Comparison of ENCODE assay signal across 8 mouse cellular contexts in genomic region chr13:21168371-21169011, GRCm38 (mm10). TPM values are rescaled to one million over a fixed set of nuclear protein-coding genes. Genes with fewer than 3 reads are reported as not detected.
A peak's percentile ranks its signal among the peaks of the same experiment; 100 is the strongest.
DNase-seq lines count a peak whose midpoint lies in the region; ATAC-seq and TF ChIP-seq lines count a peak whose summit lies in the region.

No protein-coding gene starts in this region.

- peak overlapping the region; percentile 76 for H3K9ac ChIP-seq in ES-Bruce4 (ENCODE audit: low read depth, poor library complexity, severe bottlenecking)
- peak overlapping the region; percentile 50 for H3K9ac ChIP-seq in heart, postnatal 0 days (replicated peaks; ENCODE audit: low read depth, low read length)
- H3K9ac ChIP-seq in limb, embryonic 15.5 days, result peak overlapping the region; percentile 33; the same call in 1 of the 2 replicates

- TF ChIP-seq POLR2A in ES-Bruce4 (IDR thresholded peaks at IDR 0.05; ENCODE audit: insufficient read depth, low read length), result no peak
- TF ChIP-seq POLR2A in cortical plate, adult 2 months (IDR thresholded peaks at IDR 0.05; ENCODE audit: extremely low read depth, insufficient read depth, low read length), result no peak

- intact Hi-C loops in heart, postnatal 25 days (cut with DNase I), result loop anchor here (5.0 to 10.0 kb wide), 2 partner anchors 544 to 776 kb away; partner anchors contain the start of gene Zfp184

- no peak for TF ChIP-seq EP300 in ES-Bruce4 (IDR thresholded peaks at IDR 0.05; ENCODE audit: insufficient read depth, low read depth, low read length)
- no peak for TF ChIP-seq EP300 in heart, postnatal 0 days (IDR thresholded peaks at IDR 0.05; ENCODE audit: low read depth)

- TF ChIP-seq CTCF in ES-Bruce4 (IDR thresholded peaks at IDR 0.05; ENCODE audit: low read depth, low read length), result no peak
- TF ChIP-seq CTCF in cortical plate, adult 2 months (IDR thresholded peaks at IDR 0.05; ENCODE audit: extremely low read depth, insufficient read depth, low read length), result no peak
- TF ChIP-seq CTCF in heart, postnatal 0 days (IDR thresholded peaks at IDR 0.05; ENCODE audit: low read depth), result no peak

- no peaks in the 10 kb centered on the region for H3K36me3 ChIP-seq in ES-Bruce4 (ENCODE audit: control insufficient read depth, insufficient read depth, low read length, poor library complexity, severe bottlenecking)
- H3K36me3 ChIP-seq in heart, postnatal 0 days (replicated peaks; ENCODE audit: control insufficient read depth, insufficient read depth, low read length), result no peaks in the 10 kb centered on the region
- H3K36me3 ChIP-seq in limb, embryonic 15.5 days, result no peaks in the 10 kb centered on the region

- peak overlapping the region; percentile 84 for H3K4me2 ChIP-seq in heart, postnatal 0 days (ENCODE audit: low read depth, low read length)
- peak overlapping the region; percentile 88 for H3K4me2 ChIP-seq in limb, embryonic 15.5 days

- no peak for ATAC-seq in heart, postnatal 0 days (ENCODE audit: insufficient read depth, low read depth)
- ATAC-seq in limb, embryonic 15.5 days (ENCODE audit: insufficient number of reproducible peaks, low FRiP score, low TSS enrichment, low read depth), result no peak

- no peaks in the 10 kb centered on the region for H3K4me1 ChIP-seq in ES-Bruce4 (ENCODE audit: control insufficient read depth, insufficient read depth, low read length)
- no peaks in the 10 kb centered on the region for H3K4me1 ChIP-seq in cortical plate, adult 2 months (ENCODE audit: control insufficient read depth, insufficient read depth, low read length)
- H3K4me1 ChIP-seq in heart, postnatal 0 days (ENCODE audit: control insufficient read depth, insufficient read depth), result peaks cover 7% of the 10 kb centered on the region
- peaks cover 21% of the 10 kb centered on the region for H3K4me1 ChIP-seq in limb, embryonic 15.5 days

- H3K27me3 ChIP-seq in ES-Bruce4 (ENCODE audit: control insufficient read depth, insufficient read depth, low read length, poor library complexity, severe bottlenecking), result no peaks in the 10 kb centered on the region
- H3K27me3 ChIP-seq in heart, postnatal 0 days (ENCODE audit: control insufficient read depth, insufficient read depth, low read length), result no peaks in the 10 kb centered on the region
- H3K27me3 ChIP-seq in limb, embryonic 15.5 days, result no peaks in the 10 kb centered on the region

- WGBS in heart, postnatal 0 days, result under 1% methylated on average over 16 of the region's 16 CpGs
- under 1% methylated on average over 16 of the region's 16 CpGs for WGBS in limb, embryonic 15.5 days

- peak; percentile 56 to 70 for DNase-seq in heart, adult 18-20 months
- DNase-seq in heart, postnatal 25 days (ENCODE audit: low spot score), result no peak
- DNase-seq in heart, postnatal 0 days (ENCODE audit: low spot score), result peak; percentile 43
- peak; percentile 68 for DNase-seq in naive thymus-derived CD4-positive, alpha-beta T cell, adult 2 months (ENCODE audit: low read depth)
- no peak for DNase-seq in testis, postnatal 14 days (ENCODE audit: low spot score)

- peak overlapping the region; percentile 96 for H3K4me3 ChIP-seq in ES-Bruce4 (ENCODE audit: low read depth, low read length)
- H3K4me3 ChIP-seq in cortical plate, adult 2 months (ENCODE audit: insufficient read depth, low read length), result peak overlapping the region; percentile 49
- peak overlapping the region; percentile 64 for H3K4me3 ChIP-seq in heart, postnatal 0 days (ENCODE audit: low read depth, low read length)
- peak overlapping the region; percentile 52 for H3K4me3 ChIP-seq in limb, embryonic 15.5 days

- no peaks in the 10 kb centered on the region for H3K9me3 ChIP-seq in ES-Bruce4 (replicated peaks; ENCODE audit: control insufficient read depth, insufficient read depth, low read length, poor library complexity, severe bottlenecking)
- H3K9me3 ChIP-seq in heart, postnatal 0 days (replicated peaks; ENCODE audit: control insufficient read depth, low read length), result no peaks in the 10 kb centered on the region
- no peaks in the 10 kb centered on the region for H3K9me3 ChIP-seq in limb, embryonic 15.5 days

- no peak overlapping the region for H3K27ac ChIP-seq in ES-Bruce4 (ENCODE audit: insufficient read depth, low read length)
- no peak overlapping the region for H3K27ac ChIP-seq in cortical plate, adult 2 months (ENCODE audit: insufficient read depth, low read length)
- peak overlapping the region; percentile 43 for H3K27ac ChIP-seq in heart, postnatal 0 days (ENCODE audit: low read depth)
- peak overlapping the region; percentile 43 for H3K27ac ChIP-seq in limb, embryonic 15.5 days

RNA-seq across cellular contexts. Expression of gene Trim27, which starts 10.8 kb away (rescaled TPM):
- 10 to 100 TPM; 20.5 to 21.4 TPM for total RNA-seq in heart, adult 18-20 months (2021)
- total RNA-seq in heart, postnatal 25 days (2021), result 10 to 100 TPM; 18.8 to 19.0 TPM
- 117 and 128 TPM in 2 replicates for polyA plus RNA-seq in ES-Bruce4 (2011; ENCODE audit: insufficient read depth, insufficient read length, low read depth, missing spikeins)
- 30.4 and 30.5 TPM in 2 replicates for polyA plus RNA-seq in cortical plate, adult 2 months (2012; rRNA removed)
- total RNA-seq in heart, postnatal 0 days (2014; rRNA removed; ENCODE audit: low replicate concordance), result 54.7 and 58.2 TPM in 2 replicates
- polyA plus RNA-seq in heart, postnatal 0 days (2015; fragmentation: Nextera tagmentation; extraction: Ambion mirVana), result 33.0 and 35.3 TPM in 2 replicates
- 106 and 121 TPM in 2 replicates for polyA plus RNA-seq in limb, embryonic 15.5 days (2015; fragmentation: Nextera tagmentation; extraction: Ambion mirVana)

RNA-seq across cellular contexts. Expression of gene Olfr1368, which starts 22.8 kb away (rescaled TPM):
- total RNA-seq in heart, adult 18-20 months (2021), result not detected
- not detected for total RNA-seq in heart, postnatal 25 days (2021)
- polyA plus RNA-seq in ES-Bruce4 (2011; ENCODE audit: insufficient read depth, insufficient read length, low read depth, missing spikeins), result not detected in 2 replicates
- polyA plus RNA-seq in cortical plate, adult 2 months (2012; rRNA removed), result not detected in 2 replicates
- total RNA-seq in heart, postnatal 0 days (2014; rRNA removed; ENCODE audit: low replicate concordance), result not detected in 2 replicates
- not detected in 2 replicates for polyA plus RNA-seq in heart, postnatal 0 days (2015; fragmentation: Nextera tagmentation; extraction: Ambion mirVana)
- not detected in 2 replicates for polyA plus RNA-seq in limb, embryonic 15.5 days (2015; fragmentation: Nextera tagmentation; extraction: Ambion mirVana)

RNA-seq across cellular contexts. Expression of gene Olfr263, which starts 39.1 kb away (rescaled TPM):
- total RNA-seq in heart, adult 18-20 months (2021), result not detected
- total RNA-seq in heart, postnatal 25 days (2021), result not detected
- polyA plus RNA-seq in ES-Bruce4 (2011; ENCODE audit: insufficient read depth, insufficient read length, low read depth, missing spikeins), result not detected in 2 replicates
- not detected in 2 replicates for polyA plus RNA-seq in cortical plate, adult 2 months (2012; rRNA removed)
- total RNA-seq in heart, postnatal 0 days (2014; rRNA removed; ENCODE audit: low replicate concordance), result not detected in 2 replicates
- not detected in 2 replicates for polyA plus RNA-seq in heart, postnatal 0 days (2015; fragmentation: Nextera tagmentation; extraction: Ambion mirVana)
- polyA plus RNA-seq in limb, embryonic 15.5 days (2015; fragmentation: Nextera tagmentation; extraction: Ambion mirVana), result not detected in 2 replicates

RNA-seq across cellular contexts. Expression of gene Olfr1369-ps1, which starts 57.2 kb away (rescaled TPM):
- total RNA-seq in heart, adult 18-20 months (2021), result not detected
- total RNA-seq in heart, postnatal 25 days (2021), result not detected
- 0.27 TPM in 1 of 2 replicates, not detected in the other for polyA plus RNA-seq in ES-Bruce4 (2011; ENCODE audit: insufficient read depth, insufficient read length, low read depth, missing spikeins)
- polyA plus RNA-seq in cortical plate, adult 2 months (2012; rRNA removed), result not detected in 2 replicates
- total RNA-seq in heart, postnatal 0 days (2014; rRNA removed; ENCODE audit: low replicate concordance), result not detected in 2 replicates
- polyA plus RNA-seq in heart, postnatal 0 days (2015; fragmentation: Nextera tagmentation; extraction: Ambion mirVana), result not detected in 2 replicates
- polyA plus RNA-seq in limb, embryonic 15.5 days (2015; fragmentation: Nextera tagmentation; extraction: Ambion mirVana), result 0.05 and 0.09 TPM in 2 replicates

Comparison
In these comparisons a context has a peak if more than half of its experiments do, and no peak if none do; other contexts are left out.
1. DNase-seq: peak in heart, adult 18-20 months (2 of 2), heart, postnatal 0 days (single experiment) and naive thymus-derived CD4-positive, alpha-beta T cell, adult 2 months (single experiment); none in heart, postnatal 25 days (single experiment) and testis, postnatal 14 days (single experiment).
2. H3K27ac ChIP-seq: peak in heart, postnatal 0 days (single experiment) and limb, embryonic 15.5 days (single experiment); none in ES-Bruce4 (single experiment) and cortical plate, adult 2 months (single experiment).
3. Peak in every context shown above with its lines, with median percentiles within 50 percentile points of each other: H3K4me3 ChIP-seq and H3K9ac ChIP-seq.